Mouse (Mus musculus): ENCODE data around the gene Atad3a. TPM values are rescaled to one million over a fixed set of nuclear protein-coding genes. Genes with fewer than 3 reads are reported as not detected.

Gene Atad3a
- polyA plus RNA-seq (2014; fragmentation: Nextera tagmentation; extraction: Ambion mirVana): 70.9 and 79.9 TPM in 2 replicates

DNA sequence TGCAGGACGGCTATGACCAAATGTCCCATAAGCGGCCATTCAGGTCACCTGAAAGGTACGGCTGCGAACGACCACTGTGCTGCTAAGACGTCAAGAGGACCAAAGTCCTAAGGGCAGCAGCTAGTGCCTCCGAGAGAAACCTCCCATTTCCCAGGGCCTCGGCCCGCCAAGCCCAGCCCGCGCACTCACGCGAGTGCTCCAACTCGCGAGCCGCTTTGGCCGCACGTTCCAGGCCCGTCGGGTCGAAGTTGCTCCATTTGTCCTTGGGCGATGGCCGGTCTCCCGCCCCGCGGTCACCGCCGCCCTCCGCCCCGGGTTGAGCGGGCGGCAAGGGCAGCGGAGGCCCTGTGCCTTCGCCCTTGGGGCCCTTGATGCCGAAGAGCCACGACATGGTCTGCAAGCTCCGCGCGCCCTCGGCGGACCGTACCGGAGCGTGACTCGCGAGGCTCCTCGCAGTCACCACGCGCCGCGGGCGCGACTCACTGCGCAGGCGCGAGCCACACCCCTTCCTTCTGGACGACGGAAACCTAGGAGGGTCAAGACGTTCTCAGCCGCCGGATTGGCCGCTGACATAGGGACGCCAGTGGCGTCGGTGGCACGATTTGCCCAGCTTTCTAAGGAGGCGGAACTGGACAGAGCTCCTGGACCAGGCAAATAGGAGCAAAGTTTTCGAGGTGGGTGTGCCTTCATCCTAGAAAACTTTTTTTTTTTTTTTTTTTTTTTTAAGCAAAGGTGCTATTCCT lies at the start of gene Atad3a:
TSS of gene Atad3a (minus strand) at position 481 of the 743 bp plus-strand sequence.
- Histone ChIP-seq H3K27ac (ENCODE audit: low read depth, low read length) (no peak within 1 kb of the TSS; the same call in 1 of the 2 replicates), H3K4me2 (replicated peaks; ENCODE audit: low read depth, low read length) (peak within 1 kb of the TSS; percentile 96), H3K9ac (ENCODE audit: low read depth, low read length) (peak within 1 kb of the TSS; percentile 78), H3K4me3 (ENCODE audit: low read depth, low read length) (peak within 1 kb of the TSS; percentile 84), H3K36me3 (ENCODE audit: control insufficient read depth, insufficient read depth, low read length) (no peaks in the 10 kb centered on the region), H3K4me1 (replicated peaks; ENCODE audit: control insufficient read depth, insufficient read depth, low read length) (peaks cover 7% of the 10 kb centered on the region), H3K9me3 (ENCODE audit: control insufficient read depth, low read length) (no peaks in the 10 kb centered on the region), H3K27me3 (ENCODE audit: control insufficient read depth, insufficient read depth, low read length) (no peaks in the 10 kb centered on the region)
- peak; percentile 97 for DNase-seq (ENCODE audit: low spot score)
- peak; percentile 97 for ATAC-seq (ENCODE audit: low FRiP score)
- under 1% methylated on average over 68 of the region's 68 CpGs for WGBS

DNA sequence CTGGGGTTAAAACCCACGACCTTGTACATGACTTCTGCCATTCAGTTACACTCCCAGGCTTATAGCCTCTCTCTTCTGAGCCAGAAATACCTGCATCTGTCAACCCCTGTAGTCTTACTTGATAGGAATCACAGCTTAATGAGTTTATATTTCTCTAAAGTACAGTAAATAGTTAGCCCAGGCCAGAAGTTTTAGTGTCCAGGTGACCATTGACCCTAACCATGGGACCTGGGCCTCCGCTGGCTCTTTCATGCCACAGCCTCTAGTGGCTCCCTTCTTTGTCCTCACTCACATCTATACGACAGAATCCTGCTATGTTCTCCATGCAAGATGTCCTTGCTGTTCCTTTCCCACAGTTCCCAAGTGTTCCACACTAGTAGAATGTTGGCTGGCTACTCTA lies 46.9 kb upstream of the Atad3a start:
- peaks cover 4% of the 10 kb centered on the region; the same call in 1 of the 2 replicates for H3K4me1 ChIP-seq (replicated peaks; ENCODE audit: control insufficient read depth, insufficient read depth, low read length)
- 93% methylated on average over 3 of the region's 3 CpGs for WGBS
- H3K4me3 ChIP-seq (ENCODE audit: low read depth, low read length): no peak overlapping the region
- H3K27me3 ChIP-seq (ENCODE audit: control insufficient read depth, insufficient read depth, low read length): no peaks in the 10 kb centered on the region
- no peak overlapping the region for H3K27ac ChIP-seq (ENCODE audit: low read depth, low read length)
- DNase-seq (ENCODE audit: low spot score) (no peak), ATAC-seq (ENCODE audit: low FRiP score) (no peak)
- H3K9ac ChIP-seq (ENCODE audit: low read depth, low read length): no peak overlapping the region
- H3K4me2 ChIP-seq (replicated peaks; ENCODE audit: low read depth, low read length): no peak overlapping the region
- H3K9me3 ChIP-seq (ENCODE audit: control insufficient read depth, low read length): no peaks in the 10 kb centered on the region
- peaks cover 11% of the 10 kb centered on the region; the same call in 1 of the 2 replicates for H3K36me3 ChIP-seq (ENCODE audit: control insufficient read depth, insufficient read depth, low read length)

DNA sequence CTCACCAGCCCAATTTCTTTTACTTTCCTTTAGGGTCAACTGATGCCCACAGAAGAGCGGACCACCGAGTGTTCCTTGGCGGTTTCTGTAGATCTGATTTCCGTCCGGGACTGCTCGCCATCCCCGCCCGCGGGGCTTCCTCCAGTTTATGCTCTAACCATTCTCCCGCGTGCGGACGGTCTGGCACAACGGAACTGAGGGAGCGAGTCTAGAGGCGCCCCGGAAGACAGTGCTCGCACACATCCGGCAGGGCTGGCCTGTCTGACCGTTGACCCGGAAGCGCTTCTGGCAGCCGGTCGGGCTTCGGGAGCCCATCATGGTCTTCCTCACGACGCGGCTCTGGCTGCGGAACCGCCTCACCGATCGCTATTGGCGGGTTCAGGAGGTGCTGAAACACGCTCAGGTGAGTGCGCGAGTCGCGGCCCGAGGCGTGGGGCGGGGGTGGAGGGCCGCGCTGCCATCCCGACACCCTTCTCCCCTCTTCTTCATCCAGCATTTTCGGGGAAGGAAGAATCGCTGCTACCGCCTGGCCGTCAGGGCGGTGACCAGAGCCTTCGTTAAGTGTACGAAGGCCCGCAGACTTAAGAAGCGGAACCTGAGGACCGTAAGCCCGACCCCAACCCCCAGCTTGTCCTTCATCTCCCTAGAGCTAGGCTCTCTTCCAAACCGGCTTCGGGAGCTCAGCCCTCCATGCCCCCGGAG lies 42.6 kb upstream of the Atad3a start:
- DNase-seq (ENCODE audit: low spot score): peak; percentile 98
- no peaks in the 10 kb centered on the region for H3K27me3 ChIP-seq (ENCODE audit: control insufficient read depth, insufficient read depth, low read length)
- peaks cover 3% of the 10 kb centered on the region; the same call in 1 of the 2 replicates for H3K36me3 ChIP-seq (ENCODE audit: control insufficient read depth, insufficient read depth, low read length)
- no peaks in the 10 kb centered on the region for H3K9me3 ChIP-seq (ENCODE audit: control insufficient read depth, low read length)
- peak overlapping the region; percentile 73 for H3K9ac ChIP-seq (ENCODE audit: low read depth, low read length)
- peak overlapping the region; percentile 73 for H3K4me3 ChIP-seq (ENCODE audit: low read depth, low read length)
- ATAC-seq (ENCODE audit: low FRiP score): peak; percentile 98
- peak overlapping the region; percentile 40 for H3K4me2 ChIP-seq (replicated peaks; ENCODE audit: low read depth, low read length)
- under 1% methylated on average over 58 of the region's 58 CpGs for WGBS
- peaks cover 6% of the 10 kb centered on the region; the same call in 1 of the 2 replicates for H3K4me1 ChIP-seq (replicated peaks; ENCODE audit: control insufficient read depth, insufficient read depth, low read length)
- peak overlapping the region; percentile 43; the same call in 1 of the 2 replicates for H3K27ac ChIP-seq (ENCODE audit: low read depth, low read length)

DNA sequence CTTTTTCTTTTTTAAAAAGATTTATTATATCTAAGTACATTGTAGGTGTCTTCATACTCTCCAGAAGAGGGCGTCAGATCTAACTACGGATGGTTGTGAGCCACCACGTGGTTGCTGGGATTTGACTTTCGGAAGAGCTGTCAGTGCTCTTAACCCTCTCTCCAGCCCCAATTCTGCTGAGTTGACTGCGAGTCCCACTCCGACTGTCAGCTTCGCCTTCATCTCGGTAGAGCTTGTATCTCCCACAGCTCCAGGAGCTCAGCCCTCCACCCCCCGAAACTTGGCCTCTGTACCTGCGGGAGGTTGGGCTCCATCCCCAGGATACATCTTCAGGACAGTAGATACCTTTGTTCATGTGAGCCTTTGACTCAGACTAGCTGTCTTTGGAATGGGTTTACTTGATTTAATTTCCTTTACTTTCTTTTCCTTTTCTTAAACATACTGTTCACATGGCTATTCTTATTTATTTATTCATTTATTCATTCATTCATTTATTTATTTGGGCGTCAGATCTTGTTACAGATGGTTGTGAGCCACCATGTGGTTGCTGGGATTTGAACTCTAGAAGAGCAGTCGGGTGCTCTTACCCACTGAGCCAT lies 41.9 kb upstream of the Atad3a start, which contains the start of gene Mrpl20:
TSS of gene Mrpl20 (plus strand) at position 138 of the 599 bp plus-strand sequence.
- peak; percentile 52 for ATAC-seq (ENCODE audit: low FRiP score)
- H3K4me1 ChIP-seq (replicated peaks; ENCODE audit: control insufficient read depth, insufficient read depth, low read length): peaks cover 6% of the 10 kb centered on the region; the same call in 1 of the 2 replicates
- peak within 1 kb of the TSS; percentile 73 for H3K4me3 ChIP-seq (ENCODE audit: low read depth, low read length)
- no peaks in the 10 kb centered on the region for H3K9me3 ChIP-seq (ENCODE audit: control insufficient read depth, low read length)
- DNase-seq (ENCODE audit: low spot score): peak; percentile 33
- peak within 1 kb of the TSS; percentile 40 for H3K4me2 ChIP-seq (replicated peaks; ENCODE audit: low read depth, low read length)
- no peaks in the 10 kb centered on the region for H3K27me3 ChIP-seq (ENCODE audit: control insufficient read depth, insufficient read depth, low read length)
- peak within 1 kb of the TSS; percentile 43; the same call in 1 of the 2 replicates for H3K27ac ChIP-seq (ENCODE audit: low read depth, low read length)
- peak within 1 kb of the TSS; percentile 73 for H3K9ac ChIP-seq (ENCODE audit: low read depth, low read length)
- 10% methylated on average over 12 of the region's 12 CpGs for WGBS
- 0 out of 2 replicates have a peak, but pooled peaks cover under 1% of the 10 kb centered on the region for H3K36me3 ChIP-seq (ENCODE audit: control insufficient read depth, insufficient read depth, low read length)

DNA sequence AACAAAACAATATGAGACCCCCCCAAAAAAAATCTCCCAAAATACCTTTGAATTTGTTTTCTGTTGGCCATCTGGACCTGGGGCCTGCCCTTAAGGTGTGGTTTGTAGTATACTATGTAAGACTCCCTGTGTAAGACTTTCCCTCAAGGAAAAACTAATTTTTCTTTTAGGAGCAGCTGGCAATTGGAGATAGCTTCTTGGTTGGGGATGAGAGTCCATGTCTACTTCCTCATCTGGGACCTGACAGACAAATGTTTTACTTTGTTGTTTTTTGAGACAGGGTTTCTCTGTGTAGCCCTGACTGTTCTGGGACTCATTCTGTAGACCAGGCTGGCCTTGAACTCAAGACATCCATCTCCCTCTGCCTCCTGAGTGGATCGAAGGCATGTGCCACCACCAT lies 41.2 kb upstream of the Atad3a start:
- ATAC-seq (ENCODE audit: low FRiP score): no peak
- DNase-seq (ENCODE audit: low spot score): no peak
- Histone ChIP-seq H3K27ac (ENCODE audit: low read depth, low read length) (no peak overlapping the region), H3K27me3 (ENCODE audit: control insufficient read depth, insufficient read depth, low read length) (no peaks in the 10 kb centered on the region), H3K9me3 (ENCODE audit: control insufficient read depth, low read length) (no peaks in the 10 kb centered on the region), H3K4me1 (replicated peaks; ENCODE audit: control insufficient read depth, insufficient read depth, low read length) (peaks cover 6% of the 10 kb centered on the region; the same call in 1 of the 2 replicates), H3K4me3 (ENCODE audit: low read depth, low read length) (no peak overlapping the region), H3K9ac (ENCODE audit: low read depth, low read length) (no peak overlapping the region), H3K36me3 (ENCODE audit: control insufficient read depth, insufficient read depth, low read length) (no peaks in the 10 kb centered on the region), H3K4me2 (replicated peaks; ENCODE audit: low read depth, low read length) (no peak overlapping the region)
- 100% methylated on average over 1 of the region's 1 CpGs for WGBS

DNA sequence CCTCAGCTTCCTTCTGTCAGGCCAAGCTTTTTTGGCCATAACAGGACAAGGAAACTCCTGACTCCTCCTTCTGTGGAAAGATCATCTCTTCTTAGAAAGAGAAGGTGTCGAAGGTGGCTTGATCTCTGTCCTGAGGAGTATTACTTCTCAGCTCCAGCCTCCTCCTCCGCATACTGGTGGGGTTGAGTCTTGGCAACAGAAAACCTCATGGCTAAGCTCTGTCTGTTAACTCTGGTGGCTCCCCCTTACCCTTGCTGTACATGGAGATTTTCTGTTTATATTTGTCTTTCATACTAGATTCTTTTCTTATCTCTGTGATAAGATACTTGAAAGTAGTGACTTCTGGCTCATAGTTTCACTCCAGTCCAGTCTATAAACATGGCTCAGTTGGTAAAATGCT lies 32.8 kb upstream of the Atad3a start:
- H3K9ac ChIP-seq (ENCODE audit: low read depth, low read length): no peak overlapping the region
- H3K9me3 ChIP-seq (ENCODE audit: control insufficient read depth, low read length): no peaks in the 10 kb centered on the region
- 81% methylated on average over 2 of the region's 2 CpGs for WGBS
- H3K4me3 ChIP-seq (ENCODE audit: low read depth, low read length): no peak overlapping the region
- no peaks in the 10 kb centered on the region for H3K4me1 ChIP-seq (replicated peaks; ENCODE audit: control insufficient read depth, insufficient read depth, low read length)
- no peaks in the 10 kb centered on the region for H3K27me3 ChIP-seq (ENCODE audit: control insufficient read depth, insufficient read depth, low read length)
- no peak for ATAC-seq (ENCODE audit: low FRiP score)
- no peak overlapping the region for H3K4me2 ChIP-seq (replicated peaks; ENCODE audit: low read depth, low read length)
- no peaks in the 10 kb centered on the region for H3K36me3 ChIP-seq (ENCODE audit: control insufficient read depth, insufficient read depth, low read length)
- no peak overlapping the region for H3K27ac ChIP-seq (ENCODE audit: low read depth, low read length)
- DNase-seq (ENCODE audit: low spot score): no peak

DNA sequence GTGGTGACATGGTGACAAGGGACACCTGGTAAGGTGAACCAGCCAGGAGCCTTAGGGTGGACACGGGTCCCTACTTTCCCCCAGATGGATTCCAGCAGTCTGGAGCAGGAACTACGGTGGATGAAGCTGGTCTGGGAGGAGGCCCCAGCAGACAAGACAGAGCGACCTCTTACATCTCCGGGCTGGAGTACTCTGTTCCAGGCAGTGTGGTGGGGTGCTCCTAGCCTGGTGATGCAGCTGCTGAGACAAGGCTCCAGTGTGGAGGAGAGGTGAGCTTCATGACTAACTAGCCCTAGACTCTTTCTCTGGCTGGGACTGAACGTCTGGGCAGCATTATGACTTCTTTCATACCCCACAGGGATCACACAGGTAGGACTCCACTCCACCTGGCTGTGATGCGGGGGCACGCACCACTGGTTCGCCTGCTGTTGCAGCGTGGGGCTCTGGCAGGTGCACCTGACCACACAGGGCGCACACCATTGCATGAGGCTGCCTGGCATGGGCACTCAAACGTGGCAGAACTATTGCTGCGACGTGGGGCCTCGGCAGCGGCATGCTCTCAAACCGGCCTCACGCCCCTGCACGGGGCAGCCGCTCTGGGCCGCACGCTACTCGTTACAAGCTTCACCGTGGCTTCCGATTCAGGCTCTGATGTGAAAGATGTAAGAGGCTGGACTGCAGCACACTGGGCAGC lies 30.5 kb upstream of the Atad3a start:
- ATAC-seq (ENCODE audit: low FRiP score): no peak
- no peak overlapping the region for H3K4me3 ChIP-seq (ENCODE audit: low read depth, low read length)
- no peaks in the 10 kb centered on the region for H3K36me3 ChIP-seq (ENCODE audit: control insufficient read depth, insufficient read depth, low read length)
- no peak overlapping the region for H3K4me2 ChIP-seq (replicated peaks; ENCODE audit: low read depth, low read length)
- H3K27ac ChIP-seq (ENCODE audit: low read depth, low read length): no peak overlapping the region
- no peaks in the 10 kb centered on the region for H3K9me3 ChIP-seq (ENCODE audit: control insufficient read depth, low read length)
- no peak overlapping the region for H3K9ac ChIP-seq (ENCODE audit: low read depth, low read length)
- H3K4me1 ChIP-seq (replicated peaks; ENCODE audit: control insufficient read depth, insufficient read depth, low read length): no peaks in the 10 kb centered on the region
- DNase-seq (ENCODE audit: low spot score): no peak
- no peaks in the 10 kb centered on the region for H3K27me3 ChIP-seq (ENCODE audit: control insufficient read depth, insufficient read depth, low read length)
- 70% methylated on average over 24 of the region's 24 CpGs for WGBS

DNA sequence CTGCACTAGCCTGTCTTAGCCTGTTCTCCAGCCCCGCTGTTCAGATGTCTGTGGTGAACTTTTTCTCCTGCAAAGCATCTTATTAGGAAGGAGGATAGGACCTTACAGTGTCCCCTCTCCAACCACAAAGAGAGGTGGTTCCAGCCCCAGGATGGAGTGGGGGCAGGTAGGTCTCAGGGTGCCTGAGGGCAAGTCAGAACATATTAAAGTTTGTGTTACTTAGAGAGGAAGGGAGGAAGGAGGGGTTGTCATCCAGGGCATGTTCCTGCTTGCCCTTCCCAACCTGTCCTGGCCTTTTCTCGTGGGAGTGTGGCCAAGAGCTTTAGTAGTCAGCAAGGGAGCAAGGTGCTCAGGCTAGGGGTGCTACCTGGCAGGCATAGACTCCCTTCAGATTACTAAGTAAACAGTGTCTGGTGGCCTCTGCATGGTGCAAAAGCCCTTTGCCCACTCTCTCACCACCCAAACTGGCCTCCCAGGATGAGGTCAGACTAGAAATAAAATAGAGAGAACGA lies 29.8 kb upstream of the Atad3a start:
- H3K27ac ChIP-seq (ENCODE audit: low read depth, low read length): no peak overlapping the region
- no peaks in the 10 kb centered on the region for H3K36me3 ChIP-seq (ENCODE audit: control insufficient read depth, insufficient read depth, low read length)
- H3K4me2 ChIP-seq (replicated peaks; ENCODE audit: low read depth, low read length): no peak overlapping the region
- H3K9ac ChIP-seq (ENCODE audit: low read depth, low read length): no peak overlapping the region
- H3K4me1 ChIP-seq (replicated peaks; ENCODE audit: control insufficient read depth, insufficient read depth, low read length): no peaks in the 10 kb centered on the region
- ATAC-seq (ENCODE audit: low FRiP score): no peak
- H3K9me3 ChIP-seq (ENCODE audit: control insufficient read depth, low read length): no peaks in the 10 kb centered on the region
- DNase-seq (ENCODE audit: low spot score): no peak
- 79% methylated on average over 3 of the region's 3 CpGs for WGBS
- no peaks in the 10 kb centered on the region for H3K27me3 ChIP-seq (ENCODE audit: control insufficient read depth, insufficient read depth, low read length)
- H3K4me3 ChIP-seq (ENCODE audit: low read depth, low read length): no peak overlapping the region
